Mouse (Mus musculus): ENCODE results near the gene Sept4. TPM values are rescaled to one million over a fixed set of nuclear protein-coding genes. Genes with fewer than 3 reads are reported as not detected.

The Sept4 gene
- polyA plus RNA-seq, 1 experiment from 2014 or later: 11.6 TPM

- 11% methylated on average over 2 of the region's 2 CpGs for WGBS (ENCODE audit: insufficient replicate concordance)
- Histone ChIP-seq H3K9ac (no peak overlapping the region), H3K4me2 (no peak overlapping the region), H3K4me3 (replicated peaks) (no peak overlapping the region), H3K4me1 (replicated peaks) (no peaks in the 10 kb centered on the region), H3K27ac (replicated peaks) (no peak overlapping the region), H3K9me3 (replicated peaks) (no peaks in the 10 kb centered on the region), H3K27me3 (no peaks in the 10 kb centered on the region), H3K36me3 (replicated peaks) (no peaks in the 10 kb centered on the region)
- no peak for ATAC-seq (ENCODE audit: insufficient read depth)
Measured at GRCm38 (mm10) chr11:87555106-87555703, 13.5 kb upstream of the Sept4 start.

- no peak overlapping the region for H3K9ac ChIP-seq
- H3K27me3 ChIP-seq: no peaks in the 10 kb centered on the region
- no peaks in the 10 kb centered on the region for H3K4me1 ChIP-seq (replicated peaks)
- H3K4me3 ChIP-seq (replicated peaks): no peak overlapping the region
- H3K9me3 ChIP-seq (replicated peaks): no peaks in the 10 kb centered on the region
- H3K27ac ChIP-seq (replicated peaks): no peak overlapping the region
- no peak overlapping the region for H3K4me2 ChIP-seq
- no peak for ATAC-seq (ENCODE audit: insufficient read depth)
- H3K36me3 ChIP-seq (replicated peaks): no peaks in the 10 kb centered on the region
- WGBS (ENCODE audit: insufficient replicate concordance): 56% methylated on average over 6 of the region's 6 CpGs
Measured at GRCm38 (mm10) chr11:87561208-87561607, 7.5 kb upstream of the Sept4 start.

GRCm38 (mm10) chr11:87566501-87566900 lies 2.2 kb upstream of the Sept4 start, which contains the start of gene Gm11492:
Gm11492 (plus strand) TSS chr11:87566653.
- Histone ChIP-seq H3K9me3 (replicated peaks) (no peaks in the 10 kb centered on the region), H3K4me1 (replicated peaks) (no peaks in the 10 kb centered on the region), H3K4me2 (no peak within 1 kb of the TSS), H3K4me3 (replicated peaks) (no peak within 1 kb of the TSS), H3K36me3 (replicated peaks) (no peaks in the 10 kb centered on the region), H3K27ac (replicated peaks) (no peak within 1 kb of the TSS), H3K9ac (no peak within 1 kb of the TSS), H3K27me3 (0 out of 2 replicates have a peak, but pooled peaks cover 12% of the 10 kb centered on the region)
- no peak for ATAC-seq (ENCODE audit: insufficient read depth)
- 56% methylated on average over 3 of the region's 3 CpGs for WGBS (ENCODE audit: insufficient replicate concordance)

GRCm38 (mm10) chr11:87570743-87571142 lies 2.0 kb downstream of the Sept4 start:
- Histone ChIP-seq H3K27ac (replicated peaks) (no peak overlapping the region), H3K36me3 (replicated peaks) (no peaks in the 10 kb centered on the region), H3K27me3 (peaks cover 12% of the 10 kb centered on the region; the same call in 1 of the 2 replicates), H3K9me3 (replicated peaks) (no peaks in the 10 kb centered on the region), H3K4me3 (replicated peaks) (no peak overlapping the region), H3K4me2 (no peak overlapping the region), H3K9ac (no peak overlapping the region), H3K4me1 (replicated peaks) (peaks cover 4% of the 10 kb centered on the region; the same call in 1 of the 2 replicates)
- WGBS (ENCODE audit: insufficient replicate concordance): 47% methylated on average over 5 of the region's 5 CpGs
- no peak for ATAC-seq (ENCODE audit: insufficient read depth)

- peaks cover 4% of the 10 kb centered on the region; the same call in 1 of the 2 replicates for H3K4me1 ChIP-seq (replicated peaks)
- H3K4me3 ChIP-seq (replicated peaks): no peak overlapping the region
- no peak overlapping the region for H3K9ac ChIP-seq
- no peaks in the 10 kb centered on the region for H3K36me3 ChIP-seq (replicated peaks)
- no peaks in the 10 kb centered on the region for H3K9me3 ChIP-seq (replicated peaks)
- H3K27ac ChIP-seq (replicated peaks): no peak overlapping the region
- no peak overlapping the region for H3K4me2 ChIP-seq
- no peak for ATAC-seq (ENCODE audit: insufficient read depth)
- H3K27me3 ChIP-seq: peaks cover 17% of the 10 kb centered on the region; the same call in 1 of the 2 replicates
- 50% methylated on average over 1 of the region's 1 CpGs for WGBS (ENCODE audit: insufficient replicate concordance)
Measured at GRCm38 (mm10) chr11:87571361-87571950, 2.8 kb downstream of the Sept4 start.

- Histone ChIP-seq H3K36me3 (replicated peaks) (no peaks in the 10 kb centered on the region), H3K9me3 (replicated peaks) (no peaks in the 10 kb centered on the region), H3K27ac (replicated peaks) (no peak overlapping the region), H3K9ac (no peak overlapping the region), H3K4me2 (no peak overlapping the region), H3K27me3 (peaks cover 20% of the 10 kb centered on the region), H3K4me3 (replicated peaks) (no peak overlapping the region), H3K4me1 (replicated peaks) (peaks cover 18% of the 10 kb centered on the region)
- 66% methylated on average over 7 of the region's 7 CpGs for WGBS (ENCODE audit: insufficient replicate concordance)
- no peak for ATAC-seq (ENCODE audit: insufficient read depth)
Measured at GRCm38 (mm10) chr11:87573751-87574150, 5.0 kb downstream of the Sept4 start.

GRCm38 (mm10) chr11:87574520-87575180 lies 5.9 kb downstream of the Sept4 start:
- H3K4me2 ChIP-seq: peak overlapping the region; percentile 7; the same call in 1 of the 2 replicates
- 67% methylated on average over 21 of the region's 21 CpGs for WGBS (ENCODE audit: insufficient replicate concordance)

GRCm38 (mm10) chr11:87577601-87578248 lies 9.0 kb downstream of the Sept4 start:
- H3K4me3 ChIP-seq (replicated peaks): peak overlapping the region; percentile 64
- H3K27ac ChIP-seq (replicated peaks): no peak overlapping the region
- WGBS (ENCODE audit: insufficient replicate concordance): 51% methylated on average over 6 of the region's 6 CpGs
- ATAC-seq (ENCODE audit: insufficient read depth): no peak
- no peak overlapping the region for H3K9ac ChIP-seq
- H3K4me1 ChIP-seq (replicated peaks): peaks cover 29% of the 10 kb centered on the region
- no peaks in the 10 kb centered on the region for H3K9me3 ChIP-seq (replicated peaks)
- H3K27me3 ChIP-seq: peaks cover 11% of the 10 kb centered on the region
- peak overlapping the region; percentile 97 for H3K4me2 ChIP-seq
- no peaks in the 10 kb centered on the region for H3K36me3 ChIP-seq (replicated peaks)

More at GRCm38 (mm10) chr11:87574520-87575180, 5.9 kb downstream of the Sept4 start:
- H3K4me1 ChIP-seq (replicated peaks): peaks cover 27% of the 10 kb centered on the region
- H3K27ac ChIP-seq (replicated peaks): no peak overlapping the region
- no peaks in the 10 kb centered on the region for H3K9me3 ChIP-seq (replicated peaks)
- peaks cover 17% of the 10 kb centered on the region for H3K27me3 ChIP-seq
- H3K9ac ChIP-seq: no peak overlapping the region
- no peak overlapping the region for H3K4me3 ChIP-seq (replicated peaks)
- H3K36me3 ChIP-seq (replicated peaks): no peaks in the 10 kb centered on the region
- ATAC-seq (ENCODE audit: insufficient read depth): no peak

GRCm38 (mm10) chr11:87578249-87578962 lies 9.7 kb downstream of the Sept4 start:
- under 1% methylated on average over 40 of the region's 40 CpGs for WGBS (ENCODE audit: insufficient replicate concordance)
- peak overlapping the region; percentile 41; the same call in 1 of the 2 replicates for H3K27ac ChIP-seq (replicated peaks)
- H3K4me3 ChIP-seq (replicated peaks): peak overlapping the region; percentile 64
- no peaks in the 10 kb centered on the region for H3K36me3 ChIP-seq (replicated peaks)
- peaks cover 11% of the 10 kb centered on the region for H3K27me3 ChIP-seq
- H3K9ac ChIP-seq: peak overlapping the region; percentile 63; the same call in 1 of the 2 replicates
- peak; percentile 69 for ATAC-seq (ENCODE audit: insufficient read depth)
- peaks cover 29% of the 10 kb centered on the region for H3K4me1 ChIP-seq (replicated peaks)
- H3K9me3 ChIP-seq (replicated peaks): no peaks in the 10 kb centered on the region
- peak overlapping the region; percentile 97 for H3K4me2 ChIP-seq

GRCm38 (mm10) chr11:87578963-87579601 lies 10.4 kb downstream of the Sept4 start:
- Histone ChIP-seq H3K9ac (no peak overlapping the region; the same call in 1 of the 2 replicates), H3K4me2 (peak overlapping the region; percentile 97), H3K9me3 (replicated peaks) (no peaks in the 10 kb centered on the region), H3K4me3 (replicated peaks) (peak overlapping the region; percentile 64), H3K36me3 (replicated peaks) (no peaks in the 10 kb centered on the region), H3K4me1 (replicated peaks) (peaks cover 29% of the 10 kb centered on the region), H3K27ac (replicated peaks) (peak overlapping the region; percentile 41), H3K27me3 (peaks cover 11% of the 10 kb centered on the region)
- WGBS (ENCODE audit: insufficient replicate concordance): 11% methylated on average over 10 of the region's 10 CpGs
- ATAC-seq (ENCODE audit: insufficient read depth): peak; percentile 27; the same call in 1 of the 2 replicates

Measured in liver, embryonic 15.5 days (tissue).